Mouse (Mus musculus): ENCODE measurements around the gene Smco3.

Smco3 gene

DNA sequence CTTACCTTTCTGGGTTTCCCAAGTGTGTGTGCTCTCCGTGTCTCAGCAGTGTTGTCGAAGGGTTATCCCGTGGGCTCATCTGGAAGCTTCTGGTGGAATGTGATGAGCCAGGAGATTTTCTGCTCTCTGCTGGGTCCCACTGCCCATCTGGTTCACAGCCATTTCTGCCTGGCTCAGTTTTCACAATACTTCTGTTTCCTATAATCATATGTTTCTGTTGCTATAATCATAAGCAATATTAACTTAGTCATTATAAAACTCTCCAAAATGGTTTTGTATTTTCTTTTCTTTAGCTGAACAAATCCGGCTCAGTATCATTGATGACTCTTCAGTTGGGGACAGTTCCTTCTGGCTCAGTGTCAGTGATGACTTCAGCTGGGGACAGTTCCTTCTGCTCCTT lies at the start of gene Smco3:
Smco3 (minus strand) TSS at position 101 of the 400 bp plus-strand sequence.
- no peak for DNase-seq

GRCm38 (mm10) chr6:136884766-136885165 lies 49.5 kb upstream of the Smco3 start:
- peak; percentile 49 for DNase-seq

GRCm38 (mm10) chr6:136883961-136884360 lies 48.7 kb upstream of the Smco3 start:
- DNase-seq: no peak

- DNase-seq: peak; percentile 80
These were observed 48.2 kb upstream of the Smco3 start for GRCm38 (mm10) chr6:136883431-136883915.

- DNase-seq: no peak
These were observed 46.4 kb upstream of the Smco3 start for GRCm38 (mm10) chr6:136881678-136882077.

DNA sequence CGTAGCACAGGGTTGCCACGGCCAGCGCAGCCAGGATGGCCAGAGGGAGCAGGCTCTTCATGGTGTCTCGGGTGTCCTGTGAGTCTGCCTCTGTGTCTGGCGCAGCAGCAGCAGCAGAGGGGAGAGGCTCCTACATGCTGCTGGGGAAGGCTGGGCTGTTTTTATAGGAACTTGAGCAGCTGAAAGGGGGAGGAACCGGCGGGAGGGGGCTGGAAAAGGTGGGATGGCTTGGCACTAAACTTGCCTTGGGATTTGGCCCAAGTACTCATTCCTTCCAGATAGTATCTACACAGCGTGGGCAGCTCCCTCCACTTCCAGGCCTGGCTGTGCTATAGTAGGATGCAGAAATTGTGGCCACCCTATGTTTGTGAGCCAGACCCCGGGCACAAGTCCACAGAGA lies 40.4 kb upstream of the Smco3 start, which contains the start of gene Mgp:
Mgp (minus strand) TSS at position 154 of the 400 bp plus-strand sequence.
- peak; percentile 66 for DNase-seq

- DNase-seq: peak; percentile 48
These were observed 39.3 kb upstream of the Smco3 start for GRCm38 (mm10) chr6:136874599-136874998.

DNA sequence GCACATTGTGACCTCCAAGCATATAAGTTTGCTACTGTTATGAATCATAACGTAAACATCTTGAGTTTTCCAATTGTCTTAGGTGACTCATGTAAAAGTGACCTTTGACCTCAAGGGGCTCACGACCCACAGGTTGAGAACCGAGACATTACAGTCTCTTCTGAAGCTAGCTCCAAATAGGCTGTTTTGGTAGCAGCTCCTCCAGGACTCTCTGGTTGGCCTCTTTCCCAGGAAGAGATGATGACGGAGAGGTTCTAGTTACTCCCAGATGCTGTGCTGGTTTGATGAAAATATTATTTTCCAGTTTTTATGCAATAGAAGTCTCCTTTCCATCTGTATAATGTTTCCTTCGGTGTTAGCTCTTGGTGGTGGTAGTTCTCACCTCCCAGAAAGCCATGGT lies 33.7 kb upstream of the Smco3 start:
- no peak for DNase-seq

GRCm38 (mm10) chr6:136866150-136866549 lies 30.9 kb upstream of the Smco3 start:
- DNase-seq: no peak

DNA sequence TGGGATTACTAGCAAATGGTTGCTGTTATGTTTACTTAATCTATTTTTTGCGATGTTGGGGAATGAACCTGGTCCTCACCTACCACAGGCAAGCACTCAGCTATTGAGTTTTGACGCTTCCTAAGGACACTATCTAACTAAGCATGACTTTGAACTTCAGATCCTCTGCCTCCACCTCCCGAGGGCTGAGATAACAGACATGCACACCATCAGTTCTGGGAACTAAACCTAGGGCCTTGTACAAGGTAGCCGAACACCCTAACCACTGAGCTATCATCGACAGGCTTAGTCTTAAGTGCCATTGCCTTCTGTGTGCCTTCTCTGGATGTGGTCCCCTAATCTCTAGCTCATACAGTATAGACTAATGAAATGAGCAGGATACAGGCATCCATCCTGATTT lies 30.1 kb upstream of the Smco3 start:
- no peak for DNase-seq

DNA sequence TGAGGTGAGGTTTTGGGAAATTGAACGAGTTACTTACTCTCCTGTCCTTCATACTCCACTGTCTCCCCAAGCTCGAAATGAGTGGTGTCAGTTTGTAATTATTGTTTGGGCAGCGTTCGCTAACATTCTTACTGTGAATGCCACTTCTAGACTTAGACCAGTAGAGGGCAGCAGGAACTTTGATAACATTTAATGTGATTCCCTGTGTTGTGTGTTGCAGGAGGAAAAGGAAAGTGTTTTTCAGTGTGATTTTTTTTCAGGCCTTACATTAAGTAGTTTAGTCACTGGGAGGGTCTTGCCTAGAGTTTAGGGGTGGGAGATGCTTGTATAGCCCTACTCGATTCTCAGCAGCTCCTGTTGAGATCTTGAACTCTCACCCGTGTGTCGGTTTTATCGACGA lies 25.8 kb upstream of the Smco3 start:
- DNase-seq: peak; percentile 40

DNA sequence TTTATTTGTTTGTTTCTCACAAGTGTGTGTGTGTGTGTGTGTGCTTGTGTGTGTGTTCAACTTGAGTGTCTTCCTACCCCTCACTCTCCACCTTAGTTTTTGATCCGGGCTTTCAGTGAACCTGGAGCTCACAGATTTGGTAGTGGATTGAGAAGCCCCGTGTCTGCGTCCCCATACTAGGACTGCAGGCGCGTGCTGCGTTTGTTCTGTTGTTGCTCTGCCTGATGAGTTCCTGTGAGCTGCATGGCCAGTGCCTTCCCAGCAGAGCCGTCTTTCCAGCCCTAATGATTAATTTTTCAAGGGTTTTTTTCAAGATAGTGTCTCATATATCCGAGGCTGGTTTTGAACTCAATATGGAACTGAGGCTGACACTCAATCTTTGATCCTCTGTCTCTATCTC lies 23.2 kb upstream of the Smco3 start:
- peak; percentile 42 for DNase-seq

DNA sequence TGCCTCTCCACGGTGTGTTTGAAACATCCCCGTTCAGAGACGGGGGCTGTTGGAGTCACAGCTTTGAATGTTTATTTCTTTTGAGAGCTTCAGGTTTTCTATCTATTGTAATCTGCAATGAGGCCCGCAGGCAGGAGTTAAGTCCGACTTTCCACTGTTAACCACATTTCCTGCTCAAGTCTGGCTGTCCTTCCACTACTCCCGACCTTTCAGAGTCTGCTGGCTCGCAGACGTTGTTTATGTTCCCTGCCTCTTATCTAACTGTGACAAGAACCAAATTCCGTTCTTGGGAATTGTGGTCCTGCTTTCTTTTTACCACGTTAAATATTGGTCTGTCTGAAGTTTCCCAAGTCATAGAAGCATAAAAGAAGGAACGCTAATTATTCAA lies 22.6 kb upstream of the Smco3 start:
- peak; percentile 64 for DNase-seq

DNA sequence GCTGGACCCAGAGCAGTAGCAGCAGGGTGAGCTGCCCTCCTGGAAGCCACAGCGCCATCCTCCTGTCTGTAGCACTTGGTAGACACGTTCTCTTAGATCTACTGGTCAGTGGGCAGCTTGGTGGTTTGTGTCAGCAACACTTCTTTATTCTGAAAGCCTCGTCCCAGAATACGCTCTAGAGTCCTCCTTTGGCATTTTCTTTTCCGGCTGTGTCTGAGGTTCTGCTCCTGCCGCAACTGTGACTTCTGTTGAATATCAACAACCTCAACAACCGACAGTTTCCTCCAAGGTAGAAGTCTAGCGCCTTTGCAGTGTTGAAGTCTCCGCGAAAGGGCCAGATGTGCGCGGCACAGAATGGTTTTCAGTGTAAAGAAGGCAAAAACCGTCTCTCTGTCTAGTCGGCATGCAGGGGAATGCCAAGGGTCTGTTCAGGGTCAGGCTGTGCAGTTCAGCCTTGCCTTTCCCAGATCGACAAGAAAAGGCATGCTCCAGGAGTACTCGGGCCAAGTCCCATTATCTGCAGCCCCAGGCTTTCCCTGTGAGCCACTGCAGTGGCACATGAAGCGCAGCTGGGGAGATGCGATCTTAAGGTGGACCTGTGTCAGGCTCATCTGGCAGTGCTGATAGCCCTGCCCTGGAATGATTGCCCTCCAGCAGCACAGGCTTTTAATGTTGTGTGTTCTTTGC lies 22.1 kb upstream of the Smco3 start, which contains the start of gene Art4:
Art4 (minus strand) TSS at position 548 of the 687 bp plus-strand sequence.
- DNase-seq: peak; percentile 48

GRCm38 (mm10) chr6:136856071-136856636 lies 20.9 kb upstream of the Smco3 start:
- no peak for DNase-seq

DNA sequence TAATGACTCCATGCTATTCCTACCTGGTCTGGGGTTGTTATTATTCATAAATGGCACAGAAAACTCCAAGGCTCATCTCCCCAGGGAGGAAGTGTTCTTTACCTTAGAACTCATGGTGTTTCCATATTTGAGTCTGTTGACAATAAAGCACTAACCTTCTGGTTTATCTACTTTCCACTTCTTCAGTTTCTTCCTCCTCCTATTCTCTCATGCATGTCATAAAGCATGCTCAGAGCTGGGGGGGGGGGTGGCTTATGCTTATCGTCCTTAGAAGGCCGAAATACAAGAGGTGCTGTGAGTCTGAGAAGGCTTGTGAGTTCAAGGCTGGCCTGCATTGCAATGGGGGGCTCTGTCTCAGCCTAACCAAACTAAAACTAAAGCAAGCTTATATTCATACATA lies 19.9 kb upstream of the Smco3 start:
- no peak for DNase-seq

- no peak for DNase-seq
These were observed 19.1 kb upstream of the Smco3 start for GRCm38 (mm10) chr6:136854361-136854781.

DNA sequence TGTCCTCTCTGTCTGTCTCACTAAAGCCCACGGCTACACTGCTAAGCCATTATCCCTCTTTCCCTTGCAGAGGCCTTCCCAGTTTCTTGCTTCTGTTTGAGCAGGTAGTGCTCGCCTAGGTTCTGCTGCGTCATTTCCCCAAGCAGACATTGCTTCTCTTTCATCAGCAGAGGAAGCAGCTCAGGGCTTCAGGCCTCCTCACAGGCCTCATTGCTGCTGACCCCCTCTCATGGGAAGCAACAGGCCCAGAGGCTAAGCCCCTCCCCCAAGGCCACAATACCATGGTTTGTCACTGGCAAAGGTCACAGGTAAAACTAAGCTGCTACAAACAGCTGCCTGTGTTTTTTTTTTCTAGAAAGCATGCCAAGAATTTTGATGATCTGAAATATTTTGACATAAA lies 17.5 kb upstream of the Smco3 start:
- peak; percentile 52 for DNase-seq

DNA sequence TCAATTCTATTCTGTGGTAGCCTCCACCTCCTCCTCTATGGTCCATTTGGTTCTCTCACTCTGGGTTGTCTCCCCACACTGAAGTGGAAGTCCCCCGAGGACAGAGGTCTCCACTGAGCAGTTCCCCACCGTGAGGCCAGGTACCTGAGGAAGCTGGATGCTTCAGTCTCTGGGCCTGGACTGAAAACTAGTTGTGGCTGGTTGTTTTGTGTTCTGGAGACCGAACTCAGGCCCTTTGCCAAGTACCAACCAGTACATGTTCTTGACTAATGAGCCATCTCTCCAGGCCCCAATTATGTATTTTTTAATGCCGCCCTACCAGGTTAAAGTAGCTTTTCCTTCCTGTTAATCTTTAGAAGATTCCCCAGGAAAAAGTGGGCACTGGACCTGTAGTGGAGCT lies 17.1 kb upstream of the Smco3 start:
- DNase-seq: peak; percentile 38

- DNase-seq: no peak
These were observed 15.0 kb upstream of the Smco3 start for GRCm38 (mm10) chr6:136850267-136850666.

DNA sequence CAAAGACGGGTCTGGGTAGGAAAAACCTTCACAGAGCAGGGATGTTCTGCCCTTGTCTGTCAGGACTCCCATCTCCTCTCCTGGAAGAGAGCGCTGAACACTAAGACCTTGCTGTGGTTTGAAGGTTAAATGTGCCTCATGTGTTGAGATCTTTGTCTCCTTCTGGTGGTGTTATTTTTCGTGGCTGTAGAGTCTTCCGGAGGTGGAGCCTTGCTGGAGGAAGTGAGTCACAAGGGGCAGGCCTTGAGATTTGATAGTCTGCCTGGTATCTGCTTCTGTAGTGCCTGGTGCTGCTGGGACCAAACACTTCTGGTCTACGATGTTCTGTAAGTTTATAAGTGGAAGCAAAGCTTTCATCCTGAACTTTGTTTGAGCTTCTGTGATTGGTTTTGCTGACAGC lies 13.7 kb upstream of the Smco3 start:
- DNase-seq: no peak

DNA sequence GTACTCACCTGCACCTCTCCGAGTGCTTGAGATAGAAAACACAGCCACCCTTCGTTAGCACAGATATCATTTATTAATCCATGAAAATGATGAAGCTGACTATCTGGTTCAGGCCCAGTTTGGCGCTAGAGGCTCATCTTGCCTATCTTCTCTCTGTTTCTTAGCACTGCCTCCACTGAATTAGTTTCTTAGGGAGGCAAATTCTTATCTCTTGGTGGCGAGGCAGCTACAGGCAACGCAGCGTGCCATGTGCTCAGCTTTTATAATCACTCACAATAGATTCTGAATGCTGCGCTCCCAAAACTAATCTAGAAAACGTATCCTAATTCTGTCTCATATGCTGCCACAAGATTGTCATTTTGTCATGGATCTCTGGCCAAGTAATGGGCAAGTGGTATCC lies 13.1 kb upstream of the Smco3 start:
- DNase-seq: no peak

GRCm38 (mm10) chr6:136847790-136848189 lies 12.5 kb upstream of the Smco3 start:
- DNase-seq: peak; percentile 76

- no peak for DNase-seq
These were observed 12.0 kb upstream of the Smco3 start for GRCm38 (mm10) chr6:136847267-136847666.

All from kidney, postnatal 10 days (tissue).